Mouse (Mus musculus): ENCODE measurements at regions not wholly inside any gene's neighbourhood (a gene's known extent, or its start where the extent isn't known, plus 50 kb on each side); places are given as distances from the start of the nearest gene placed in this dataset.

DNA sequence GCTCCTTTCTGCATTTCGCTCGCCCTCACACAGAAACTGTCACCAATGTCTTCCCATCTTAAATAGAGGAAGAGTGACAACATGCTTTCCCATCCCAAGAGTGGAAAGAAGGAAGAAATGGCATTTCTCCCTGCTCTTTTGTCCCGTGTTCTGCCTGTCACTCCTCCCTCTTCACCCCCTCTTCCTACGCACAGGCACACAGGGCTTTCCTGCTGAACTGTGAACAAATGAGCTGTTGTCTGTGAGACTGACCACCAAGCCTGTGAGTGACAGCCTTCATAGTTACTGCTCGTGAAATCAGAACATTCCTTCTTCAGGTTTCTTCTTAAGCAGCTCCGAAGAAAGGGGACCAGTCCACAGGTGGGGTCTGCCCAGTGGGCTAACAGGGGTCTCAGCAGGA is 1134.8 kb upstream of the Gulo start:
- Histone ChIP-seq H3K4me1 (ENCODE audit: control insufficient read depth, insufficient read depth, low read length) (no peaks in the 10 kb centered on the region), H3K4me3 (ENCODE audit: low read depth, low read length) (no peak overlapping the region), H3K9ac (ENCODE audit: low read depth, poor library complexity, severe bottlenecking) (no peak overlapping the region), H3K27ac (ENCODE audit: insufficient read depth, low read length) (no peak overlapping the region), H3K36me3 (ENCODE audit: control insufficient read depth, insufficient read depth, low read length, poor library complexity, severe bottlenecking) (no peaks in the 10 kb centered on the region), H3K27me3 (ENCODE audit: control insufficient read depth, insufficient read depth, low read length, poor library complexity, severe bottlenecking) (no peaks in the 10 kb centered on the region), H3K9me3 (replicated peaks; ENCODE audit: control insufficient read depth, insufficient read depth, low read length, poor library complexity, severe bottlenecking) (no peaks in the 10 kb centered on the region)
- TF ChIP-seq EP300 (IDR thresholded peaks at IDR 0.05; ENCODE audit: insufficient read depth, low read depth, low read length): no peak
- TF ChIP-seq POLR2A (IDR thresholded peaks at IDR 0.05; ENCODE audit: insufficient read depth, low read length): no peak
- TF ChIP-seq CTCF (IDR thresholded peaks at IDR 0.05; ENCODE audit: low read depth, low read length): no peak

DNA sequence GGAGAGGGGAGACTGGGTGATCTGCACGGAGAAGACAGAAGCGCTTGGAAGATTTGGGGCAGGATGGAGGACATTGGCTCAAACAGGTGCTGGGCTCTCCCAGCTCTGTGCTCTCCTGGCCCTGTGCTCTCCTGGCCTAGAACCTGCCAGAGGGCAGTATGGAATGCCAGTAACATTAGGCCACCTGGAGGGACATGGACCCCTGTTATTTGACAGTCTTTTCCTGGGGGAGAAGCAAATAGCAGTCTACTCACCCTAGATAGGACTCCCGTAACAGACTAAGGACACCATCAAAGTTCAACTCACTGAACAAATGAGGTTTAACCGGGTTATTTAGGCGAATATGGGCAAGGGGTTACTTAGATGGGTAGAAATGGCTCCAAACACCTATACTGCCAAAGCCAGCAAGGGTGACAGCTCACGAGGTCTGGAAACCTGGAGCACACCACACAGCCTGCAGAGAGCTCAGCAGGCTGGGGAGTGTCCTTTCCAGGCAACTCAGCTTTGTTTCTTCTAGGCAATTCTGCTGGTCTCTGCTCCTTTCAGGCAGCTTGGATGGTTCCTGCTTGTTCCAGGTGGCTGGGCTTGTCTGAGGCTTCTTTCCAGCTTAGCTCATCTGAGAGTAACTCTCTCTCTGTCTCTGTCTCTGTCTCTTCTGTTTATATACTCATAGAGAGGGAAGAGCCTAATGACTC is 1133.7 kb upstream of the Gulo start:
- no peak for TF ChIP-seq CTCF (IDR thresholded peaks at IDR 0.05; ENCODE audit: low read depth, low read length)
- H3K27ac ChIP-seq (ENCODE audit: insufficient read depth, low read length): no peak overlapping the region
- H3K27me3 ChIP-seq (ENCODE audit: control insufficient read depth, insufficient read depth, low read length, poor library complexity, severe bottlenecking): no peaks in the 10 kb centered on the region
- no peak overlapping the region for H3K9ac ChIP-seq (ENCODE audit: low read depth, poor library complexity, severe bottlenecking)
- H3K4me3 ChIP-seq (ENCODE audit: low read depth, low read length): no peak overlapping the region
- H3K4me1 ChIP-seq (ENCODE audit: control insufficient read depth, insufficient read depth, low read length): no peaks in the 10 kb centered on the region
- H3K36me3 ChIP-seq (ENCODE audit: control insufficient read depth, insufficient read depth, low read length, poor library complexity, severe bottlenecking): no peaks in the 10 kb centered on the region
- no peaks in the 10 kb centered on the region for H3K9me3 ChIP-seq (replicated peaks; ENCODE audit: control insufficient read depth, insufficient read depth, low read length, poor library complexity, severe bottlenecking)

- no peak for TF ChIP-seq POLR2A (IDR thresholded peaks at IDR 0.05; ENCODE audit: insufficient read depth, low read length)
- TF ChIP-seq EP300 (IDR thresholded peaks at IDR 0.05; ENCODE audit: insufficient read depth, low read depth, low read length): no peak
- no peak for TF ChIP-seq CTCF (IDR thresholded peaks at IDR 0.05; ENCODE audit: low read depth, low read length)
- no peak overlapping the region for H3K27ac ChIP-seq (ENCODE audit: insufficient read depth, low read length)
- H3K9me3 ChIP-seq (replicated peaks; ENCODE audit: control insufficient read depth, insufficient read depth, low read length, poor library complexity, severe bottlenecking): no peaks in the 10 kb centered on the region
Measured at GRCm38 (mm10) chr14:67141581-67142441, 1132.8 kb upstream of the Gulo start.

DNA sequence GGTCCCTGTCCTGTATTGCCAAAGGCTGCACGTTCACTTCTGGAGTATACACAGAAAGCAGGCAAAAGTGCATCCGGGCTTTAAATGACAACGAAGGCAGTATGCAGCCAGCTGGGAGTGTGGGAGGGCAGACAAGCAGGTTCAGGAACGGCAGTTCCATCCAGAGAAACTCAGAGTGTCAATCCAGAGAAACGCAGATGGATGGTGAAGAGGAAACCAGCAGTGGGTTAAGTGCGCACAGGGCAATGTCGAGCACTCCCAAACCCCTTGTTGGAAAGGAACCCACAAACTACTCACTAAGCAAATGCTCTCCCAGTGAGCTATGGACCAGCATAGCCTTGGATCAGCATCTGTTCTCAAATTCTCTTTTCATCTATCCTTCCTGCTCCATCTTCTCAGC is 1132.1 kb upstream of the Gulo start:
- no peak overlapping the region for H3K9ac ChIP-seq (ENCODE audit: low read depth, poor library complexity, severe bottlenecking)
- TF ChIP-seq EP300 (IDR thresholded peaks at IDR 0.05; ENCODE audit: insufficient read depth, low read depth, low read length) (no peak), CTCF (IDR thresholded peaks at IDR 0.05; ENCODE audit: low read depth, low read length) (no peak), POLR2A (IDR thresholded peaks at IDR 0.05; ENCODE audit: insufficient read depth, low read length) (no peak)
- H3K27ac ChIP-seq (ENCODE audit: insufficient read depth, low read length): no peak overlapping the region
- H3K36me3 ChIP-seq (ENCODE audit: control insufficient read depth, insufficient read depth, low read length, poor library complexity, severe bottlenecking): no peaks in the 10 kb centered on the region
- no peaks in the 10 kb centered on the region for H3K9me3 ChIP-seq (replicated peaks; ENCODE audit: control insufficient read depth, insufficient read depth, low read length, poor library complexity, severe bottlenecking)
- H3K4me1 ChIP-seq (ENCODE audit: control insufficient read depth, insufficient read depth, low read length): no peaks in the 10 kb centered on the region
- H3K27me3 ChIP-seq (ENCODE audit: control insufficient read depth, insufficient read depth, low read length, poor library complexity, severe bottlenecking): no peaks in the 10 kb centered on the region
- H3K4me3 ChIP-seq (ENCODE audit: low read depth, low read length): no peak overlapping the region

More at GRCm38 (mm10) chr14:67141581-67142441, 1132.8 kb upstream of the Gulo start:
- Histone ChIP-seq H3K36me3 (ENCODE audit: control insufficient read depth, insufficient read depth, low read length, poor library complexity, severe bottlenecking) (no peaks in the 10 kb centered on the region), H3K4me1 (ENCODE audit: control insufficient read depth, insufficient read depth, low read length) (no peaks in the 10 kb centered on the region), H3K4me3 (ENCODE audit: low read depth, low read length) (no peak overlapping the region), H3K9ac (ENCODE audit: low read depth, poor library complexity, severe bottlenecking) (no peak overlapping the region), H3K27me3 (ENCODE audit: control insufficient read depth, insufficient read depth, low read length, poor library complexity, severe bottlenecking) (no peaks in the 10 kb centered on the region)

DNA sequence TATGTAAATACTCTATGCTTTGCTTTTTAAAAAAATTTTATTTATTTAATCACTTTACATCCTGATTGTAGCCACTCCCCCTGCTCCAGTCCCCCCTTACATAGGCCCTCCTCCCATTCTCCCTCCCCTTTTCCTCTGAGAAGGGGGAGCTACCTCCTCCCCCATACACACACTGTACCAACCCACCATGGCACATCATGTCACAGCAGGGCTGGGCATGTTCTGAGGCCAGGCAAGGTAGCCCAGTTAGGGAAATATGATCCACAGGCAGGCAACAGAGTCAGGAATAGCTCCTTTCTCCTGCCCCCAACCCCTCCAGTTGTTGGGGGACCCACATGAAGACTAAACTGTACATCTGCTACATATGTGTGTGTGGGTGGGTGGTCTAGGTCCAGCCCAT is 1130.7 kb upstream of the Gulo start:
- TF ChIP-seq CTCF (IDR thresholded peaks at IDR 0.05; ENCODE audit: low read depth, low read length) (no peak), EP300 (IDR thresholded peaks at IDR 0.05; ENCODE audit: insufficient read depth, low read depth, low read length) (no peak), POLR2A (IDR thresholded peaks at IDR 0.05; ENCODE audit: insufficient read depth, low read length) (no peak)
- no peaks in the 10 kb centered on the region for H3K9me3 ChIP-seq (replicated peaks; ENCODE audit: control insufficient read depth, insufficient read depth, low read length, poor library complexity, severe bottlenecking)
- no peak overlapping the region for H3K27ac ChIP-seq (ENCODE audit: insufficient read depth, low read length)
- H3K4me3 ChIP-seq (ENCODE audit: low read depth, low read length): no peak overlapping the region
- no peaks in the 10 kb centered on the region for H3K27me3 ChIP-seq (ENCODE audit: control insufficient read depth, insufficient read depth, low read length, poor library complexity, severe bottlenecking)
- no peaks in the 10 kb centered on the region for H3K36me3 ChIP-seq (ENCODE audit: control insufficient read depth, insufficient read depth, low read length, poor library complexity, severe bottlenecking)
- H3K9ac ChIP-seq (ENCODE audit: low read depth, poor library complexity, severe bottlenecking): no peak overlapping the region
- no peaks in the 10 kb centered on the region for H3K4me1 ChIP-seq (ENCODE audit: control insufficient read depth, insufficient read depth, low read length)

GRCm38 (mm10) chr14:67139152-67139551 is 1130.1 kb upstream of the Gulo start:
- no peak for TF ChIP-seq POLR2A (IDR thresholded peaks at IDR 0.05; ENCODE audit: insufficient read depth, low read length)
- no peak for TF ChIP-seq CTCF (IDR thresholded peaks at IDR 0.05; ENCODE audit: low read depth, low read length)
- TF ChIP-seq EP300 (IDR thresholded peaks at IDR 0.05; ENCODE audit: insufficient read depth, low read depth, low read length): no peak
- no peaks in the 10 kb centered on the region for H3K9me3 ChIP-seq (replicated peaks; ENCODE audit: control insufficient read depth, insufficient read depth, low read length, poor library complexity, severe bottlenecking)
- no peaks in the 10 kb centered on the region for H3K27me3 ChIP-seq (ENCODE audit: control insufficient read depth, insufficient read depth, low read length, poor library complexity, severe bottlenecking)
- no peak overlapping the region for H3K27ac ChIP-seq (ENCODE audit: insufficient read depth, low read length)
- no peaks in the 10 kb centered on the region for H3K36me3 ChIP-seq (ENCODE audit: control insufficient read depth, insufficient read depth, low read length, poor library complexity, severe bottlenecking)
- no peaks in the 10 kb centered on the region for H3K4me1 ChIP-seq (ENCODE audit: control insufficient read depth, insufficient read depth, low read length)
- H3K9ac ChIP-seq (ENCODE audit: low read depth, poor library complexity, severe bottlenecking): no peak overlapping the region
- no peak overlapping the region for H3K4me3 ChIP-seq (ENCODE audit: low read depth, low read length)

All from ES-Bruce4 (cell line).